ENCODE assay signal across 17 mouse cellular contexts in the genomic region with DNA sequence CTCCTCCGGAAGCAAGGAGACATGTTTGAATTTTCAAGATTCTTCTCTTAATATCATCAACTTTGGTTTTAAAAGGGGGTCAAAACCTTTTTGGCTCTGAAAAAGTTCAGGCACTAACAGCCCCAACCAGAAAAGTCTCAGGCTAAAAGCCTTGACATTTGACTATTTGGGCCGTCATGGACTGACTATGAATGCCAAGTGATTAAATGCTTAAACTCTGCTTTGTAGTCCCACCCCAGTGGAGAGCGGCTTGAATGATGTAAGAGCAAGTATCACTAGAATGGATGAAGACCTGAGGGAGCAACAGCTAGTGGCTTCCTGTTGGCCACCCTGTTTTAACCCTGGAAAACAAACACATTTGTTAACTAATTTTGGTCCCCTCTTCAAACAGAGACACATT. TPM values are rescaled to one million over a fixed set of nuclear protein-coding genes. Genes with fewer than 3 reads are reported as not detected.
A peak's percentile ranks its signal among the peaks of the same experiment; 100 is the strongest.
DNase-seq lines count a peak whose midpoint lies in the region; TF ChIP-seq lines count a peak whose summit lies in the region.
"Had no signal": no experiment of that assay in that cellular context is flagged by ENCODE, and none has a peak within 500 bp of the region (broad histone marks: within the 10 kb centered on the region; RNA-seq: fewer than 3 reads in every experiment).

No protein-coding gene starts in this region.

- DNase-seq in adrenal gland, adult 8-10 months, result peak; percentile 30
- DNase-seq in adrenal gland, postnatal 25 days, result no peak
- peak; percentile 47 for DNase-seq in kidney, adult 2 months
- DNase-seq in kidney, adult 8-10 months, result no peak
- DNase-seq in lung, postnatal 25 days (ENCODE audit: low spot score), result peak; percentile 8
- no peak for DNase-seq in lung, postnatal 4 days
- DNase-seq in adrenal gland, postnatal 36 days, result peak; percentile 34 to 37
- DNase-seq: cerebellum, adult 11 months; cerebellum, adult 8-10 months; cerebellum, postnatal 14 days; gastrocnemius, postnatal 25 days; heart, postnatal 4 days had no signal

- H3K27me3 ChIP-seq in kidney, adult 2 months (replicated peaks; ENCODE audit: control insufficient read depth, insufficient read depth, low read length), result no peaks in the 10 kb centered on the region
- H3K27me3 ChIP-seq: CH12.LX; embryonic facial prominence, embryonic 13.5 days; heart, embryonic 13.5 days had no signal

- H3K4me3 ChIP-seq in kidney, adult 2 months (ENCODE audit: insufficient read depth, low read depth, low read length), result no peak overlapping the region
- H3K4me3 ChIP-seq: embryonic facial prominence, embryonic 13.5 days; forebrain, embryonic 12.5 days; heart, embryonic 13.5 days; hindbrain, embryonic 12.5 days had no signal

- no peak for TF ChIP-seq CTCF in kidney, adult 2 months (conservative IDR thresholded peaks at IDR 0.05; ENCODE audit: insufficient read depth, insufficient read length, low read depth, low read length)

- no peak overlapping the region for H3K27ac ChIP-seq in kidney, adult 2 months (ENCODE audit: insufficient read depth, low read depth, low read length)
- H3K27ac ChIP-seq: embryonic facial prominence, embryonic 13.5 days; forebrain, embryonic 12.5 days; heart, embryonic 13.5 days; hindbrain, embryonic 12.5 days had no signal

- H3K4me1 ChIP-seq in kidney, adult 2 months (ENCODE audit: control insufficient read depth, insufficient read depth, low read length), result peaks cover 4% of the 10 kb centered on the region; the same call in 1 of the 2 replicates

- no peak for TF ChIP-seq POLR2A in kidney, adult 2 months (IDR thresholded peaks at IDR 0.05; ENCODE audit: low read depth, low read length)

- H3K36me3 ChIP-seq in kidney, adult 2 months (ENCODE audit: control insufficient read depth, insufficient read depth, low read length), result no peaks in the 10 kb centered on the region
- H3K36me3 ChIP-seq: embryonic facial prominence, embryonic 13.5 days; forebrain, embryonic 12.5 days; heart, embryonic 13.5 days; hindbrain, embryonic 12.5 days had no signal

- 83% methylated on average over 3 of the region's 3 CpGs for WGBS in kidney, adult 2 months

RNA-seq across cellular contexts. Expression of a gene that starts 41.8 kb away (rescaled TPM):
- total RNA-seq in adrenal gland, adult 8-10 months (2022), result 100 to 1,000 TPM in 1 of 4 experiments, 10 to 100 TPM in 3; 52.9 to 103 (median 87.4) TPM
- 130 and 193 TPM in 2 replicates for total RNA-seq in adrenal gland, postnatal 25 days (2021)
- 17.1 and 21.2 TPM in 2 replicates for polyA plus RNA-seq in kidney, adult 2 months (2012; rRNA removed)
- 100 to 1,000 TPM in 1 of 2 experiments, 10 to 100 TPM in 1; 86.3 to 152 TPM for total RNA-seq in adrenal gland, postnatal 36 days (2021)

Comparison
In these comparisons a context has a peak if more than half of its experiments do, and no peak if none do; other contexts are left out.
1. DNase-seq: peak in adrenal gland, adult 8-10 months (single experiment), kidney, adult 2 months (single experiment), lung, postnatal 25 days (single experiment) and adrenal gland, postnatal 36 days (2 of 2); none in adrenal gland, postnatal 25 days (single experiment), kidney, adult 8-10 months (0 of 2) and lung, postnatal 4 days (0 of 2).